Mouse (Mus musculus) forebrain, embryonic 13.5 days (tissue): ENCODE measurements around the gene Blm. TPM values are rescaled to one million over a fixed set of nuclear protein-coding genes. Genes with fewer than 3 reads are reported as not detected.
"Not testable (repeated sequence)": the region's sequence is repeated elsewhere in the genome, so short reads cannot be mapped to it uniquely, and the experiment has no call there.

ENCODE experiments used
- ATAC-seq: fragments of 200-750 bp; cut with Nextera tagmentation; 2 replicates; pipeline ENCODE4 v1.8.0; 2017
- H3K27ac ChIP-seq: fragments of 300-500 bp; sonication (generic); 2 replicates; pipeline ENCODE4 v1.5.1; 2015; ENCODE audit warnings: inconsistent platforms, mild to moderate bottlenecking, moderate library complexity
- H3K27me3 ChIP-seq: fragments of 300-500 bp; sonication (generic); 2 replicates; pipeline ENCODE4 v1.6.1; 2015; ENCODE audit warnings: mild to moderate bottlenecking, inconsistent platforms
- H3K36me3 ChIP-seq: fragments of 300-500 bp; sonication (generic); 2 replicates; pipeline ENCODE4 v1.6.1; 2015; ENCODE audit warnings: mild to moderate bottlenecking, inconsistent platforms; ENCODE audit not compliant: poor library complexity, severe bottlenecking
- H3K4me1 ChIP-seq: fragments of 300-500 bp; sonication (generic); 2 replicates; pipeline ENCODE4 v1.6.1; 2015; ENCODE audit warnings: inconsistent platforms
- H3K4me2 ChIP-seq: fragments of 300-500 bp; sonication (generic); 2 replicates; pipeline ENCODE4 v1.6.1; 2015; ENCODE audit warnings: inconsistent platforms, mild to moderate bottlenecking, moderate library complexity
- H3K4me3 ChIP-seq: fragments of 300-500 bp; sonication (generic); 2 replicates; pipeline ENCODE4 v1.5.1; 2015; ENCODE audit warnings: mild to moderate bottlenecking, inconsistent platforms
- H3K9ac ChIP-seq: fragments of 300-500 bp; sonication (generic); 2 replicates; pipeline ENCODE4 v1.6.1; 2015; ENCODE audit warnings: mild to moderate bottlenecking, inconsistent platforms
- H3K9me3 ChIP-seq: fragments of 300-500 bp; sonication (generic); replicated peaks from 2 replicates; pipeline ENCODE4 v1.6.1; 2016; ENCODE audit warnings: inconsistent platforms
- WGBS: fragments of 180-500 bp; shearing (Covaris S2); methylation state at CpG from one replicate; pipeline ENCODE4 v1.1.7; 2015; 5-methylcytosine and 5-hydroxymethylcytosine counted together
- polyA plus RNA-seq: library from polyadenylated mRNA; unstranded; fragments of >200 nt; fragmentation: Nextera tagmentation; extraction: Ambion mirVana; gene quantifications from 2 replicates; pipeline ENCODE4 v1.2.1, GENCODE M21; 2015

Blm gene
- polyA plus RNA-seq, 1 experiment from 2014 or later, result 23.7 TPM

DNA sequence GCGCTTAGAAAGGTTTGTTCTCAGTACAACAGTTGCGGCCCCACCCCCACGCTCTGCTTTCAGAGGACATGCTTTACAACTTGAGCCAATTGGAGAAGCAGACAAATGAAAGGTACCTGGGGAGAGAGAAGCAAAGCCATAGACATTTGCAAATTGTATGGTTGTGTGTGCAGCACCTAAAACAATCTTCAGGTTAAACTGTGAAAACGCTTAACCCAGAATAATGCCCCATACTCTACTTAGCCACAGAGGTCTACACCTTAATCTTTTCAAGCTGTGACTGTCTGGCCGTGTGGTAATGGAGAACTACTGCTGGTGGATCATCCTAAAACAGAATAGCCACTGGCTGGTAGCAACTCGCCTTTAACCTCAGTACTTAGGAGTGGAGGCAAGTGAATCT is 8.2 kb downstream of the Blm start:
- Histone ChIP-seq H3K9me3 (no peaks in the 10 kb centered on the region), H3K4me1 (no peaks in the 10 kb centered on the region), H3K4me3 (no peak overlapping the region), H3K27me3 (no peaks in the 10 kb centered on the region), H3K27ac (no peak overlapping the region), H3K9ac (no peak overlapping the region), H3K4me2 (no peak overlapping the region), H3K36me3 (no peaks in the 10 kb centered on the region)
- no peak for ATAC-seq
- WGBS, result 80% methylated on average over 6 of the region's 6 CpGs

DNA sequence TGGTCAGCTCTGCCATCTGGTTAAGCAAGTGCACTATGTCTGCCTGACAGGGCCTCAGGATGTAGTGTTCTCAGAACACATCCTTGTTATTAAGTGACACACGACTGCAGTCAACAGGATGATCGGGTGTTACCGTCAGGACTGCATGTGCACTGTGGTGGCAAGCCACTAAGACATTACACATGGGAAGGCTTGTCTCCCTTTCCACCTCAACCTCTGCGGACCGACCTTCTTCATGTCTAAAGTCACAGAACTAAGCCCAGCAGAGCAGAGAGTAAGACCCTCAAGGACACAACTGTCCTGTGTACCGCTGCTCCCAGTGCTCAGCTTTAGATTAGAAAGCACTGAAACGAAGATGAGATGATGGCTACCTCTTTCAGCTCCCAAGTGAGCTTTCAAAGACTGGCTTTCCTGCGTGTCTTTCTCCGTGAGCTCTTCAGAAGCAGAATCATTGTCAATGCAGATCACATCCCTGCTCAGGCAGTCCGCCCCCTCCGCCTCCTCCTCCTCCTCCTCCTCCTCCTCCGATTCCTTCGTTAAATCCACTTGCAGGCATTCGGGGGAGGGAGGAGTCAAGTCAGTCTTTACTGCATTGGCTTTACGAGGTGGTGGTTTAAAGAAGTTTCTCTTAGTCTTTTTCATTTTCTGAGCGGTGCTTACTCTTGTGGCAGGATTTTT is 22.4 kb downstream of the Blm start:
- 0 out of 2 replicates have a peak overlapping the region, but pooled peaks have one; percentile 16 for H3K27ac ChIP-seq
- no peaks in the 10 kb centered on the region for H3K9me3 ChIP-seq
- H3K4me2 ChIP-seq, result no peak overlapping the region
- no peaks in the 10 kb centered on the region for H3K27me3 ChIP-seq
- ATAC-seq, result no peak
- H3K9ac ChIP-seq, result no peak overlapping the region
- no peaks in the 10 kb centered on the region for H3K4me1 ChIP-seq
- 71% methylated on average over 15 of the region's 16 CpGs for WGBS
- no peak overlapping the region for H3K4me3 ChIP-seq
- peaks cover 44% of the 10 kb centered on the region for H3K36me3 ChIP-seq

DNA sequence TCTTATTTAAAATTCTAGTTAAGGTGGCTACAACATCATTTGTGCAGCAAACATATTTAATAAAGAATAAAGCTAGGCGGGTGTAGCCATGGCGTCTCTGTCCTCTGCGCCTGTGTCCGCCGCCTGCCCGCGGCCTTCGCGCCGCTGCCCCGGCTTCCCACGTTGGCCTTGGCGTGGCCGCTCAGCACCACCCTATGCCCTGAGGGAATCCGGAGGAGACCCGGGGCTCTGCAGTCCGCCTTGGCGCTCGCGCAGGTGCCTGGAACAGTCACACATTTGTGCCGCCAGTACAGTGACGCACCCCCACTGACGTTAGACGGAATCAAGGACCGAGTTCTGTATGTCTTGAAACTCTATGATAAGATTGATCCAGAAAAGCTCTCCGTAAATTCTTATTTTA is 27.2 kb downstream of the Blm start:
- peaks cover 70% of the 10 kb centered on the region for H3K36me3 ChIP-seq
- not testable (repeated sequence) for H3K27me3 ChIP-seq, H3K4me1 ChIP-seq, H3K27ac ChIP-seq, H3K4me2 ChIP-seq, H3K9me3 ChIP-seq, H3K4me3 ChIP-seq, H3K9ac ChIP-seq, ATAC-seq
- 96% methylated on average over 26 of the region's 26 CpGs for WGBS

DNA sequence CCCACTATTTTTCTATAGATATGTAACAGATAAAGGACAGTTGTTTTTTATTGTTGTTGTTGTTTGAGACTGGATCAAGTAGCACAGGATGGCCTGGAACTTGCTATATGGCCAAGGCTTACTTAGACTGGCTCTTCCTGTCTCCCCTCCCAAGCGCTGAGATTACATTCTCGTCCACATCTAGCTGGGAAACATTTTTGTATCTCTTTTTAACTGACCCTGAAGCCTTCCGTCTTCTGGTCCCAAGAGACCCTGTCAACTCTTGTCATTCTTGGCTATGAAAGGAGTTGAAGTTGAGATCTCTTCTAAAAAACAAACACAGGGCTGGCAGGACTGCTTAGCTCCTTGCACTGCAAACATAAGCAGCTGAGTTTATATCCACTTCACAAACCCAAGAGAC is 28.9 kb downstream of the Blm start:
- Histone ChIP-seq H3K4me2 (no peak overlapping the region), H3K9me3 (no peaks in the 10 kb centered on the region), H3K27ac (no peak overlapping the region), H3K36me3 (peaks cover 77% of the 10 kb centered on the region), H3K4me1 (no peaks in the 10 kb centered on the region), H3K9ac (no peak overlapping the region), H3K27me3 (no peaks in the 10 kb centered on the region), H3K4me3 (no peak overlapping the region)
- WGBS, result 94% methylated on average over 3 of the region's 3 CpGs
- no peak for ATAC-seq

DNA sequence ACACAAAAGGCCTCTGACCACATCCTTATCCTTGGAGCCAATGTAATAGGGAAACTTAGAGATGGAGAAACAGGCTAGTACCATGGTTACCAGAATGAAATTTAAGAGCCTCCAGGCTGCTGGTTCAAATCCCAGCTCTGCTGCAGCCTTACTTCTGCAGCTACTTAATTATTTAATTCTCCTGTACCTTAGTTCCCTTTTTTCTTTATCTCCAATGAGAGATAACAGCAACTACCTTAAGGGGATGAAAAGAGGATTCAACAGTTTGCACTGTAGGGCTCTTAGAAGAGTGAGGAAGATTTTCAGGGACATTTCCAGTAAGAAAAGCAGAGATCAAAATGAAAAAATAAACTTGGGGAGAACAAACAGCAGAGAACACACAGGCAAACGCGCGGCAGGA is 30.0 kb downstream of the Blm start:
- ATAC-seq, result no peak
- H3K4me3 ChIP-seq, result no peak overlapping the region
- H3K36me3 ChIP-seq, result peaks cover 79% of the 10 kb centered on the region
- no peaks in the 10 kb centered on the region for H3K4me1 ChIP-seq
- WGBS, result 97% methylated on average over 3 of the region's 3 CpGs
- H3K9ac ChIP-seq, result no peak overlapping the region
- H3K27ac ChIP-seq, result no peak overlapping the region
- no peaks in the 10 kb centered on the region for H3K9me3 ChIP-seq
- no peak overlapping the region for H3K4me2 ChIP-seq
- H3K27me3 ChIP-seq, result no peaks in the 10 kb centered on the region

DNA sequence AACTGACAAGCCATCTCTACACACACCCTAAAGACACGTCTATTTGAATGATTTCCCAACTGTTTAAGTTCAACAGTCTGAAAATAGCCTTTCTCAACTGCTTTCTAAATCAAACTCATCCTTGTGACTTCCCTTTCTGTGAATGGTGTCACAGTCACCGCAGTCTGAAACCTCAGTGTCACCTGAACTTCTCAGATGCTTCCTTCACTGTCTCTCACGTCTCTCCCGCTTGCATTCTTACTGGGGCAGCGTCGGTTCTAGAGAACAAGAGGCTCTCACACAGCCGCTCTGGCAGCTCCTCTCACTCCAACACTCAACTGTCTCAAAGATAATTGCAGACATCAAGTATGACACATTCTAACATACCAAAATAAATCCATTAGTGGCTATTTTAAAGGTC is 33.9 kb downstream of the Blm start:
- ATAC-seq, result no peak
- H3K9me3 ChIP-seq, result no peaks in the 10 kb centered on the region
- H3K27me3 ChIP-seq, result no peaks in the 10 kb centered on the region
- H3K4me3 ChIP-seq, result no peak overlapping the region
- H3K4me1 ChIP-seq, result no peaks in the 10 kb centered on the region
- 93% methylated on average over 7 of the region's 7 CpGs for WGBS
- H3K27ac ChIP-seq, result no peak overlapping the region
- H3K4me2 ChIP-seq, result no peak overlapping the region
- H3K36me3 ChIP-seq, result peaks cover 64% of the 10 kb centered on the region
- H3K9ac ChIP-seq, result no peak overlapping the region

DNA sequence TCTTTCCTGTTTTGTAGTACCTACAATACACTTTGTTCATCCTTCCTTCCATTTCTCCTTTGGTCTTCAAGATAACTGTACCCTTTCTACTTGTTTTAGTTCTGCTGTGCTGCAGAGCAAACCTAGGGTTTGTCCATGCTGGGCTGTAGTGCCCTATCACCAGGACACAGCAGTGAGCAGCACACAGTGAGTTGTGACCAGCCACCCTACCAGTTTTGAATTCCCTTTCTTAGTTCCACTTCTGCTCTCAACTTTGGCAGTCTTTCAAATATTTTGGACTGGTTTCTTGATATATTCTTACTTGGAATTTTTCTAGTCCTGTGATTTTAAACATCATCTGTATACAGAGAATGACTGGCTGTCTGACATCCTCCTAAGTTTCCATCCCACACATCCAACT is 34.8 kb downstream of the Blm start:
- no peak for ATAC-seq
- Histone ChIP-seq H3K9me3 (no peaks in the 10 kb centered on the region), H3K27ac (no peak overlapping the region), H3K9ac (no peak overlapping the region), H3K4me1 (no peaks in the 10 kb centered on the region), H3K36me3 (peaks cover 59% of the 10 kb centered on the region), H3K27me3 (no peaks in the 10 kb centered on the region), H3K4me3 (no peak overlapping the region), H3K4me2 (no peak overlapping the region)

DNA sequence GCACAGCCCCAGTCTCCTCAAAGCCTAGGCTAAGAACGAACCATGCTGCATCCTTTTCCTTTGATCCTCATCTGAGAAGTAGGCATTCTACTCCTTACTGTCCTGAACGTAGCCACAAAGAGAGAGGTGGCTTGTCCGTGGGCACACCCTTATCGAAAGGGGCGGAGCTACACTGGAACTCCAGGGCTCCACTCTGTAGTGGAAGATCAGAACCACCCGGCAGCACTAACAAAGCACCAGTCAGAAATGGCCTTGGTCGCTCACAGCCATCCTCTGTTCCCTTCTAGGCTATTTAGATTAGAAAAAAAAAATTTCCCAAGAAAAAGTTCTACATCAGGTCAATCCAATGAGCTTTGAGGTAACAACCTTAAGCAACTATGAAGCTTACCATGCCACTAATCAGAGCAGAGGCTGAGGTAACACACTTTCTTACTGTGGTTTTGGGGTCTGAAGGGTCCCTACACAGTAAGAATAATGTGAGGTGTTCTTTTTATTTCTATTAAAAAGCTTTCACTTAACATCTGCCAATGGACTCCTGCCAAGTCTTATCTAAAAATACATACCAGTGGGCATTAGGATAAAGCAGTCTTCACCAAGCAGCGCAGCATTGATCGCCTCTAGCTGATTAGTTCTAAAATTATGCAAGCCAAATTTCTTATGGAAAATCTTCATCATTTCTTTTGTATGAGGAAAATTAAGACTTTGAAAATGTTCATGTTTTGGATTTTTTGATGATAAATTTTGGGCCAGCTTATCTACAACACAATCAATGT is 35.5 kb downstream of the Blm start:
- Histone ChIP-seq H3K36me3 (peaks cover 59% of the 10 kb centered on the region), H3K4me2 (no peak overlapping the region), H3K9ac (no peak overlapping the region), H3K9me3 (no peaks in the 10 kb centered on the region), H3K4me1 (no peaks in the 10 kb centered on the region), H3K27me3 (no peaks in the 10 kb centered on the region), H3K27ac (no peak overlapping the region), H3K4me3 (no peak overlapping the region)
- 86% methylated on average over 9 of the region's 9 CpGs for WGBS
- no peak for ATAC-seq

DNA sequence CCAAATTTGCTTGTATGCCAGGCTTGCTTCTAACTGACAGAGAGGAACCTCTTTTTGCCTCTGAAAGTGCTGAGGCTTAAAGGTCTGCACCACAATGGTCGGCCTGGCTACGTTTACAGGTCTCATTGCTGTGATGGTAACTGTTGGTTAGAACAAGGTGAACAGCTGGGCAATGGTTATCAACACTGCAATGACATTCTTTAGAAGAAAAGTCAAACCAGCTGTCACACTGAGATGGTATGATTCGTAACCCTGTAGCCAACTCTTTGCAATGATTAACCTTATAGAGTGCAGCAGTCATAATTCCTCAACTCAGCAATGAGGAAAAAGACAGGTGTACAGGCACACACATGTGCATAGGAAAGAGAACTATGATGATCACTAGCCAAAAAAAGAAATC is 38.3 kb downstream of the Blm start:
- Histone ChIP-seq H3K9me3 (no peaks in the 10 kb centered on the region), H3K4me2 (no peak overlapping the region), H3K36me3 (peaks cover 48% of the 10 kb centered on the region), H3K4me1 (no peaks in the 10 kb centered on the region), H3K4me3 (no peak overlapping the region), H3K27ac (no peak overlapping the region), H3K27me3 (no peaks in the 10 kb centered on the region), H3K9ac (no peak overlapping the region)
- WGBS, result 90% methylated on average over 3 of the region's 3 CpGs
- no peak for ATAC-seq

DNA sequence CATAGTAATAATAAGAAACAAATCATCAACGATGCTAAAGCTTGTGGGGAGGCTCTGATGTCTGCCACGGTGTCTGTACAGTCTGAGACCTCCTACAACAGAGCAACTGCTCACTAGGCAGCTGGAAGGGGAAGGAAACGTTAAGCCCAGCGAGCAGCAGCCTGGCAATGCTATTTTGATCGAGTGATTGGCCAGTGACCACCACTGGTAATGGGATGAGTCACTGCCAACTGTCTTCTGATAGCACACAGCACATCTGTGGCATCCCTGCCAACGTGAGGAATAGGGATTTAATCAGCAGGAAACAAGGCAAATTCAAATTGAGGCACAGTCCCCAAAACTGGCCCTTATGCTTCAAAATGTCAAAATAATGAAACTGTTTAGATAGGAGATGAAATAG is 39.7 kb downstream of the Blm start:
- WGBS, result 87% methylated on average over 6 of the region's 6 CpGs
- no peak for ATAC-seq
- no peak overlapping the region for H3K4me3 ChIP-seq

DNA sequence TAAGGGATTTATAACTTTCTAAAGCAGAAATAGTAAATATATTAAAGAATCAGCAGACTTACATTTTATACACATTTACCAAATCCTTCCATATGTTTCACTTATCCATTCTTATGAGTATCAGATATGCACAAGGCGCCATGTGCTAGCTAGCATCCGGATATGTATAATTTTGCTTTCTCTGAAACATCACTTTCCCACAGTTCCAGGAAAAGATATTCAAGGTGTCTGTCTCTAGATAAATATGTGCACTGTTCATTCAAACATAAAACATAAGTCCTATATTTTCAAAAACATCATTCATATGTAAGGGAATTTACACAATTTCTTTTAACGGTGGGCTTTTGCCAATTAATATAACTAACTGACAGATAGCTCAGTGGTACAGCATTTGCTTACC is 42.9 kb downstream of the Blm start:
- no peaks in the 10 kb centered on the region for H3K27me3 ChIP-seq
- peaks cover 47% of the 10 kb centered on the region for H3K36me3 ChIP-seq
- no peak overlapping the region for H3K27ac ChIP-seq
- no peak overlapping the region for H3K4me2 ChIP-seq
- H3K4me3 ChIP-seq, result no peak overlapping the region
- H3K9ac ChIP-seq, result no peak overlapping the region
- no peaks in the 10 kb centered on the region for H3K9me3 ChIP-seq
- 97% methylated on average over 3 of the region's 3 CpGs for WGBS
- no peak for ATAC-seq
- H3K4me1 ChIP-seq, result no peaks in the 10 kb centered on the region

More for the DNA sequence above, 39.7 kb downstream of the Blm start:
- Histone ChIP-seq H3K4me2 (no peak overlapping the region), H3K27me3 (no peaks in the 10 kb centered on the region), H3K9ac (no peak overlapping the region), H3K27ac (no peak overlapping the region), H3K9me3 (no peaks in the 10 kb centered on the region), H3K36me3 (peaks cover 47% of the 10 kb centered on the region), H3K4me1 (no peaks in the 10 kb centered on the region)

DNA sequence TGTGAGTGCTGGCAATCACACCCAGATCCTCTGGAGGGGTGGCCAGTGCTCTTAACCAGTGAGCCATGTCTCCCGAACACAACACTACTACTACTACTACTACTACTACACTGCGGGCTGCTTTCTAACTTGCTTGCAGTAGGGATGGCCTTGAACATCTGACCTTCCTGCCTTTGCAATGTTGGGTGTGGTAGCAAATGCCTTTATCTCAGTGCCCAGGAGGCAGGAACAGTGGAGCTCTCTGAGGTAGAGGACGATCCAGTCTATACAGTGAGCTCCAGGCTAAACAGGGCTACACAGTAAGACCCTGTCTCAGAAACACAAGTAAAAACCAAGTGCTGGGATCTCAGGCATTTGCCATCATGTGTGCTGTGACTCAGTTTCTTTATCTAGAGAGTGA is 43.8 kb downstream of the Blm start:
- Histone ChIP-seq H3K4me1 (no peaks in the 10 kb centered on the region), H3K27me3 (no peaks in the 10 kb centered on the region), H3K4me3 (no peak overlapping the region), H3K9ac (no peak overlapping the region), H3K9me3 (no peaks in the 10 kb centered on the region), H3K4me2 (no peak overlapping the region), H3K27ac (no peak overlapping the region), H3K36me3 (peaks cover 42% of the 10 kb centered on the region)
- ATAC-seq, result no peak
- WGBS, result 91% methylated on average over 3 of the region's 3 CpGs

DNA sequence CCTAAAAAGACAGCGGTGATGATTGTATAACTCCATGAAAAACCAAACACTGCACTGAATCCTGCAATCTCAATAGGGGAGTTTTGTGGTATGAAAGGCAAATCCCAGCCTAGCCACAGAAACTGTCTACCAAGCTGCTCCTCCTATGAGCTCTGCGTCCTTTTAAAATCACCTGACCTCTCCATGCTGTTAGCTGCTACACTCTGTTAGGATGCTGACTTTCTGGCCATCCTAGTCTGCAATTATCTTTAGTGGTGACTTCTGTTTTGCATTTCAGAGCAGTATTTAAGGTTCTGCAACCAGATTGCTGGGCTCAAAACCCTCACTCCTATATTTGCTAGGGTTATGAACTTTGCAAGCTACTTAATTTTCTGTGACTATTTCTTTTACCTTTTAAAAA is 44.6 kb downstream of the Blm start:
- Histone ChIP-seq H3K27ac (no peak overlapping the region), H3K9ac (no peak overlapping the region), H3K9me3 (no peaks in the 10 kb centered on the region), H3K4me1 (no peaks in the 10 kb centered on the region), H3K27me3 (no peaks in the 10 kb centered on the region), H3K4me3 (no peak overlapping the region), H3K4me2 (no peak overlapping the region), H3K36me3 (peaks cover 42% of the 10 kb centered on the region)
- WGBS, result 98% methylated on average over 2 of the region's 2 CpGs
- no peak for ATAC-seq
